Comparison of ENCODE assay signal across 9 mouse cellular contexts in the genomic region with DNA sequence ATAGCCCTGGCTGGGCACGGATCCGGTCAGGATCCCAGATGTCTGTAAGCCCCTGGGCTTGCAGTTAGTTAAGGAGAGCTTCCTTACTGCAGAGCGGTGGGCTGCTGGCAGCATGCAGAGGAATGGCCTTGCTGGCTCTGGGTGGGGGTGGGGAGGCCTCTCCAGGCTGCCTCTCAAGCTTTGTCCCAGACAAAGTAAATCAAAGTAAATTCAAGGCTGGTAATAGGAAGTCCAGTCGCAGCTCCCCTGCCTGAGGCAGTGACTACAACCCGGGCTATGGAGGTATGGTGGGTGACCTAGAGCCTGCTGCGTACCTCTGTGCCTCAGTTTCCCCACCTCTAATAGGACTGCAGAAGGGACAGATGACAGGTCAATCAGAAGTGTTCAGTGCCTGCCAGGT. TPM values are rescaled to one million over a fixed set of nuclear protein-coding genes. Genes with fewer than 3 reads are reported as not detected.
DNase-seq lines count a peak whose midpoint lies in the region; ATAC-seq and TF ChIP-seq lines count a peak whose summit lies in the region.
"Had no signal": no experiment of that assay in that cellular context is flagged by ENCODE, and none has a peak within 500 bp of the region (broad histone marks: within the 10 kb centered on the region; RNA-seq: fewer than 3 reads in every experiment).

No protein-coding gene starts in this region.

- DNase-seq in embryo, embryonic 10 days (ENCODE audit: low spot score): peak; percentile 51
- no peak for DNase-seq in embryo, embryonic 9.5 days (ENCODE audit: extremely low spot score)
- peak; percentile 23 for DNase-seq in kidney, postnatal 10 days
- no peak for DNase-seq in kidney, postnatal 14 days
- DNase-seq in midbrain, postnatal 0 days (ENCODE audit: low spot score): no peak
- no peak for DNase-seq in adrenal gland, adult 2 months
- DNase-seq: cerebellum, postnatal 10 days had no signal

- no peaks in the 10 kb centered on the region for H3K36me3 ChIP-seq in hindbrain, embryonic 13.5 days
- no peaks in the 10 kb centered on the region for H3K36me3 ChIP-seq in midbrain, postnatal 0 days (ENCODE audit: insufficient read depth, low read length)

- no peak overlapping the region; the same call in 1 of the 2 replicates for H3K4me3 ChIP-seq in hindbrain, embryonic 13.5 days
- H3K4me3 ChIP-seq in midbrain, postnatal 0 days (ENCODE audit: low read depth, low read length): no peak overlapping the region

- ATAC-seq in hindbrain, embryonic 13.5 days (ENCODE audit: low FRiP score): no peak
- ATAC-seq in midbrain, postnatal 0 days (ENCODE audit: low FRiP score): no peak
- no peak for ATAC-seq in monocyte, adult 5-6 weeks (replicated peaks; ENCODE audit: insufficient number of reproducible peaks, low FRiP score, low TSS enrichment, poor library complexity, severe bottlenecking)

- peaks cover 61% of the 10 kb centered on the region for H3K4me1 ChIP-seq in hindbrain, embryonic 13.5 days (replicated peaks)
- peaks cover 7% of the 10 kb centered on the region for H3K4me1 ChIP-seq in midbrain, postnatal 0 days (ENCODE audit: insufficient read depth, low read length)

- peak overlapping the region; percentile 90; the same call in 1 of the 2 replicates for H3K4me2 ChIP-seq in hindbrain, embryonic 13.5 days
- 0 out of 2 replicates have a peak overlapping the region, but pooled peaks have one; percentile 9 for H3K4me2 ChIP-seq in midbrain, postnatal 0 days (ENCODE audit: low read depth, low read length, poor library complexity, severe bottlenecking)

- no peak for TF ChIP-seq CTCF in midbrain, postnatal 0 days (IDR thresholded peaks at IDR 0.05)

- no peak overlapping the region for H3K9ac ChIP-seq in hindbrain, embryonic 13.5 days
- H3K9ac ChIP-seq in midbrain, postnatal 0 days (replicated peaks; ENCODE audit: low read length, poor library complexity, severe bottlenecking): no peak overlapping the region

- WGBS in hindbrain, embryonic 13.5 days: 15% methylated on average over 6 of the region's 6 CpGs
- 14% methylated on average over 6 of the region's 6 CpGs for WGBS in midbrain, postnatal 0 days

- peak overlapping the region; percentile 8; the same call in 1 of the 2 replicates for H3K27ac ChIP-seq in hindbrain, embryonic 13.5 days
- no peak overlapping the region for H3K27ac ChIP-seq in midbrain, postnatal 0 days (ENCODE audit: low read depth, low read length)

- no peaks in the 10 kb centered on the region for H3K9me3 ChIP-seq in hindbrain, embryonic 13.5 days
- no peaks in the 10 kb centered on the region for H3K9me3 ChIP-seq in midbrain, postnatal 0 days (ENCODE audit: low read length)

- peaks cover 61% of the 10 kb centered on the region for H3K27me3 ChIP-seq in hindbrain, embryonic 13.5 days
- peaks cover 34% of the 10 kb centered on the region for H3K27me3 ChIP-seq in midbrain, postnatal 0 days (ENCODE audit: insufficient read depth, low read length)

RNA-seq across cellular contexts. Expression of gene Snai1, which starts 3.3 kb away (rescaled TPM):
- polyA plus RNA-seq in hindbrain, embryonic 13.5 days (2015; fragmentation: Nextera tagmentation; extraction: Ambion mirVana): 7.5 and 7.9 TPM in 2 replicates
- total RNA-seq in midbrain, postnatal 0 days (2014; rRNA removed): 0.28 and 0.71 TPM in 2 replicates
- 3.8 and 5.1 TPM in 2 replicates for polyA plus RNA-seq in midbrain, postnatal 0 days (2015; fragmentation: Nextera tagmentation; extraction: Ambion mirVana)
- total RNA-seq in monocyte, adult 5-6 weeks (2017): not detected in 3 replicates
- 10 to 100 TPM in 1 of 2 experiments, 1 to 10 TPM in 1; 6.7 to 10.1 TPM for total RNA-seq in adrenal gland, adult 2 months (2021)
- polyA plus RNA-seq in adrenal gland, adult 2 months (2012; rRNA removed): 45.2 and 45.3 TPM in 2 replicates

RNA-seq across cellular contexts. Expression of gene Spata2, which starts 48.6 kb away (rescaled TPM):
- polyA plus RNA-seq in hindbrain, embryonic 13.5 days (2015; fragmentation: Nextera tagmentation; extraction: Ambion mirVana): 24.6 and 26.0 TPM in 2 replicates
- 39.2 and 41.5 TPM in 2 replicates for total RNA-seq in midbrain, postnatal 0 days (2014; rRNA removed)
- 27.6 and 29.9 TPM in 2 replicates for polyA plus RNA-seq in midbrain, postnatal 0 days (2015; fragmentation: Nextera tagmentation; extraction: Ambion mirVana)
- total RNA-seq in monocyte, adult 5-6 weeks (2017): 7.3 to 13.8 TPM (median 9.6 TPM) in 3 replicates
- 10 to 100 TPM; 33.1 to 35.1 TPM for total RNA-seq in adrenal gland, adult 2 months (2021)
- 29.0 and 30.8 TPM in 2 replicates for polyA plus RNA-seq in adrenal gland, adult 2 months (2012; rRNA removed)

RNA-seq across cellular contexts. Expression of gene Rnf114, which starts 48.9 kb away (rescaled TPM):
- 139 TPM in 2 replicates for polyA plus RNA-seq in hindbrain, embryonic 13.5 days (2015; fragmentation: Nextera tagmentation; extraction: Ambion mirVana)
- total RNA-seq in midbrain, postnatal 0 days (2014; rRNA removed): 78.2 and 83.4 TPM in 2 replicates
- polyA plus RNA-seq in midbrain, postnatal 0 days (2015; fragmentation: Nextera tagmentation; extraction: Ambion mirVana): 84.2 and 84.9 TPM in 2 replicates
- total RNA-seq in monocyte, adult 5-6 weeks (2017): 62.6 to 74.1 TPM (median 67.8 TPM) in 3 replicates
- 10 to 100 TPM; 75.2 to 78.4 TPM for total RNA-seq in adrenal gland, adult 2 months (2021)
- polyA plus RNA-seq in adrenal gland, adult 2 months (2012; rRNA removed): 64.2 and 70.8 TPM in 2 replicates

Comparison
In these comparisons a context has a peak if more than half of its experiments do, and no peak if none do; other contexts are left out.
1. DNase-seq: peak in embryo, embryonic 10 days (single experiment) and kidney, postnatal 10 days (single experiment); none in embryo, embryonic 9.5 days (single experiment), kidney, postnatal 14 days (single experiment), midbrain, postnatal 0 days (single experiment) and adrenal gland, adult 2 months (single experiment).